Mouse (Mus musculus) erythroblast, embryonic 14.5 days (primary cell): ENCODE results near the gene Tex30. TPM values are rescaled to one million over a fixed set of nuclear protein-coding genes. Genes with fewer than 3 reads are reported as not detected.
"Not testable (repeated sequence)": the region's sequence is repeated elsewhere in the genome, so short reads cannot be mapped to it uniquely, and the experiment has no call there.

Source experiments
- H3K27me3 ChIP-seq: 2 replicates; pipeline ENCODE4 v1.6.1; 2012; ENCODE audit warnings: inconsistent platforms; ENCODE audit not compliant: control insufficient read depth
- H3K36me3 ChIP-seq: 2 replicates; pipeline ENCODE4 v1.6.1; 2012; ENCODE audit warnings: mild to moderate bottlenecking, inconsistent platforms; ENCODE audit not compliant: control insufficient read depth
- H3K4me1 ChIP-seq: 2 replicates; pipeline ENCODE4 v1.6.1; 2012; ENCODE audit warnings: inconsistent platforms; ENCODE audit not compliant: control insufficient read depth
- H3K4me3 ChIP-seq: replicated peaks from 2 replicates; pipeline ENCODE3; 2012; ENCODE audit warnings: moderate library complexity, mild to moderate bottlenecking, inconsistent platforms
- H3K9me3 ChIP-seq: 2 replicates; pipeline ENCODE4 v1.6.1; 2012; ENCODE audit warnings: low read length, inconsistent platforms, mixed read lengths; ENCODE audit not compliant: control insufficient read depth
- GATA1 ChIP-seq: IDR thresholded peaks from 2 replicates; pipeline ENCODE4 v1.6.1; 2012; ENCODE audit warnings: low read length, inconsistent platforms, mixed read lengths
- TAL1 ChIP-seq: IDR thresholded peaks from 3 replicates; pipeline ENCODE4 v1.6.1; 2012; ENCODE audit warnings: low read length, inconsistent platforms, mixed read lengths
- polyA plus RNA-seq: library from polyadenylated mRNA; stranded (reverse); fragments of >175 nt; gene quantifications from 2 replicates; pipeline ENCODE4 v1.2.3, GENCODE M21; 2012

Tex30 gene
- polyA plus RNA-seq, 1 experiment = 0.63 TPM

GRCm38 (mm10) chr1:44057805-44058204 lies 44.4 kb downstream of the Tex30 start:
- Histone ChIP-seq H3K9me3 (no peaks in the 10 kb centered on the region), H3K27me3 (no peaks in the 10 kb centered on the region), H3K36me3 (no peaks in the 10 kb centered on the region), H3K4me1 (no peaks in the 10 kb centered on the region), H3K4me3 (no peak overlapping the region)
- TF ChIP-seq TAL1 = no peak
- TF ChIP-seq GATA1 = no peak

DNA sequence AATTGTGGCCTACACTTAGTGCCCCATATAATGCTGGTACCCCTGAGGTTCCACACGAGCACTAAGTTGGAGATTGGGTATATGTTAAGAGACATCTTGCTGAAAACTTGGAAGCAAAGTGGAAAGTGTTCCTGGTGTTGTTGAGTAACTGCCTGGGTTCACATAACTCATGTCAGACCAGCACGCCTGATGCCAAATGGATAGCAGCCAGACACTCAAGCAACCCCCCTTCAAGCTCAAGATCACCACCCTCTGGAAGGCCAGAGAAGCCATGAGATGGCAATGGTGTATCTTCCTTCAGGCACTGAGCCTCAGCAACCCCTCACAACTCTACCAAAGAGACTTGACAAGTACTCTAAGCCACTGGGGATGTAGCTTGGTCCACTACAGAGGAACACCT lies 55.7 kb downstream of the Tex30 start:
- H3K27me3 ChIP-seq = peaks cover 2% of the 10 kb centered on the region; the same call in 1 of the 2 replicates
- no peaks in the 10 kb centered on the region for H3K36me3 ChIP-seq
- H3K9me3 ChIP-seq = no peaks in the 10 kb centered on the region
- peaks cover 3% of the 10 kb centered on the region for H3K4me1 ChIP-seq
- TF ChIP-seq GATA1 = no peak
- no peak for TF ChIP-seq TAL1
- H3K4me3 ChIP-seq = no peak overlapping the region

GRCm38 (mm10) chr1:44045689-44046088 lies 56.6 kb downstream of the Tex30 start:
- not testable (repeated sequence) for H3K9me3 ChIP-seq, H3K27me3 ChIP-seq, H3K36me3 ChIP-seq, H3K4me3 ChIP-seq, H3K4me1 ChIP-seq

- Histone ChIP-seq H3K4me1 (peaks cover 3% of the 10 kb centered on the region), H3K27me3 (peaks cover 2% of the 10 kb centered on the region; the same call in 1 of the 2 replicates), H3K36me3 (no peaks in the 10 kb centered on the region), H3K9me3 (no peaks in the 10 kb centered on the region), H3K4me3 (peak overlapping the region; percentile 52)
- no peak for TF ChIP-seq GATA1
- no peak for TF ChIP-seq TAL1
Measured at GRCm38 (mm10) chr1:44042555-44042915, 59.7 kb downstream of the Tex30 start.

GRCm38 (mm10) chr1:44041797-44042554 lies 60.3 kb downstream of the Tex30 start:
- Histone ChIP-seq H3K36me3 (no peaks in the 10 kb centered on the region), H3K4me1 (peaks cover 3% of the 10 kb centered on the region), H3K27me3 (peaks cover 2% of the 10 kb centered on the region; the same call in 1 of the 2 replicates), H3K9me3 (no peaks in the 10 kb centered on the region), H3K4me3 (peak overlapping the region; percentile 52)
- TF ChIP-seq TAL1 (no peak), GATA1 (no peak)

Other genes starting within 250 kb of the Tex30 start
- gene Tpp2, start 168.8 kb downstream of the Tex30 start, polyA plus RNA-seq = 0.13 and 0.33 TPM in 2 replicates
- gene Mettl21c, start 82.4 kb downstream of the Tex30 start, polyA plus RNA-seq = not detected in 2 replicates
- 0.02 TPM in 1 of 2 replicates, not detected in the other for gene Gm8251, start 40.5 kb downstream of the Tex30 start, polyA plus RNA-seq
- gene Kdelc1, start 16.4 kb upstream of the Tex30 start, polyA plus RNA-seq = 0.10 TPM in 1 of 2 replicates, not detected in the other
- 0.06 TPM in 1 of 2 replicates, not detected in the other for gene Bivm, start 16.5 kb upstream of the Tex30 start, polyA plus RNA-seq
- gene Ercc5, start 45.3 kb upstream of the Tex30 start, polyA plus RNA-seq = 0.04 and 0.23 TPM in 2 replicates
- gene Mettl21e, start 116.5 kb upstream of the Tex30 start, polyA plus RNA-seq = not detected in 2 replicates